ENCODE assay signal across 8 mouse cellular contexts in the genomic region with DNA sequence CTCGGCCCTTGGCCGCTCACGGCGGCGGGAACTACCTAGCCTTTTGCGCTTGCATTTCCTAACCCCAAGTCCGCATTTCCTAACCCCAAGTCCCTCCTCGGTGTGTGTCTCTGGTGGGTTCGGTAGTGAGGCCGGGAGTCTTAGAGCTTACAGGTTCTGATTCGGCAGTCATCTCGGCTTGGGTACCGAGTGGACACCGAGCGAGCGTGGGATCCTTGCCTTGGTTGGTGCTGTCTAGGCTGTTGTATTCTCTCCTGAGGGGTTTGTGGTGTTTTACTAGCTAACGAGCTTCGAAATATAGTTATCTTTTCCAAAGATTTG. TPM values are rescaled to one million over a fixed set of nuclear protein-coding genes. Genes with fewer than 3 reads are reported as not detected.
A peak's percentile ranks its signal among the peaks of the same experiment; 100 is the strongest.
DNase-seq lines count a peak whose midpoint lies in the region; ATAC-seq lines count a peak whose summit lies in the region.

No protein-coding gene starts in this region.

- ATAC-seq in heart, embryonic 15.5 days (replicated peaks; ENCODE audit: insufficient number of reproducible peaks, insufficient read depth, low FRiP score, low read depth), result no peak
- no peak for ATAC-seq in hindbrain, embryonic 13.5 days (ENCODE audit: low FRiP score)
- no peak for ATAC-seq in midbrain, embryonic 12.5 days (ENCODE audit: low FRiP score, low read depth)

- no peak for DNase-seq in heart, postnatal 14 days
- DNase-seq in adipocyte (ENCODE audit: low spot score), result peak; percentile 8
- no peak for DNase-seq in layer of hippocampus, adult 9-10 months (ENCODE audit: low spot score)
- DNase-seq in layer of hippocampus, adult 11-12 months (ENCODE audit: low spot score), result no peak
- no peak for DNase-seq in embryo, embryonic 9.5 days (ENCODE audit: extremely low spot score)

- peak overlapping the region; percentile 94 for H3K9ac ChIP-seq in heart, embryonic 15.5 days
- H3K9ac ChIP-seq in hindbrain, embryonic 13.5 days, result peak overlapping the region; percentile 93
- peak overlapping the region; percentile 92 for H3K9ac ChIP-seq in midbrain, embryonic 12.5 days (replicated peaks)

- H3K4me3 ChIP-seq in heart, embryonic 15.5 days, result peak overlapping the region; percentile 96
- H3K4me3 ChIP-seq in hindbrain, embryonic 13.5 days, result peak overlapping the region; percentile 91
- peak overlapping the region; percentile 95 for H3K4me3 ChIP-seq in midbrain, embryonic 12.5 days

- H3K4me1 ChIP-seq in heart, embryonic 15.5 days (replicated peaks), result peaks cover 55% of the 10 kb centered on the region
- H3K4me1 ChIP-seq in hindbrain, embryonic 13.5 days (replicated peaks), result peaks cover 45% of the 10 kb centered on the region
- peaks cover 40% of the 10 kb centered on the region for H3K4me1 ChIP-seq in midbrain, embryonic 12.5 days

- H3K4me2 ChIP-seq in heart, embryonic 15.5 days, result peak overlapping the region; percentile 85
- peak overlapping the region; percentile 98 for H3K4me2 ChIP-seq in hindbrain, embryonic 13.5 days
- H3K4me2 ChIP-seq in midbrain, embryonic 12.5 days (replicated peaks), result peak overlapping the region; percentile 97

- no peak overlapping the region; the same call in 1 of the 2 replicates for H3K27ac ChIP-seq in heart, embryonic 15.5 days
- H3K27ac ChIP-seq in hindbrain, embryonic 13.5 days, result peak overlapping the region; percentile 81; the same call in 1 of the 2 replicates
- H3K27ac ChIP-seq in midbrain, embryonic 12.5 days (replicated peaks), result no peak overlapping the region

- 7% methylated on average over 18 of the region's 18 CpGs for WGBS in heart, embryonic 15.5 days
- WGBS in hindbrain, embryonic 13.5 days, result 5% methylated on average over 18 of the region's 18 CpGs
- WGBS in midbrain, embryonic 12.5 days, result 3% methylated on average over 18 of the region's 18 CpGs

- no peaks in the 10 kb centered on the region for H3K27me3 ChIP-seq in heart, embryonic 15.5 days
- no peaks in the 10 kb centered on the region for H3K27me3 ChIP-seq in hindbrain, embryonic 13.5 days
- H3K27me3 ChIP-seq in midbrain, embryonic 12.5 days, result no peaks in the 10 kb centered on the region

- intact Hi-C loops in heart, postnatal 14 days (cut with DNase I), result loop anchor here (2.0 kb wide), 2 partner anchors 55 to 115 kb away; no protein-coding TSS in a partner anchor

- H3K9me3 ChIP-seq in heart, embryonic 15.5 days (replicated peaks), result no peaks in the 10 kb centered on the region
- H3K9me3 ChIP-seq in hindbrain, embryonic 13.5 days, result no peaks in the 10 kb centered on the region
- no peaks in the 10 kb centered on the region for H3K9me3 ChIP-seq in midbrain, embryonic 12.5 days

- H3K36me3 ChIP-seq in heart, embryonic 15.5 days, result no peaks in the 10 kb centered on the region
- H3K36me3 ChIP-seq in hindbrain, embryonic 13.5 days, result no peaks in the 10 kb centered on the region
- no peaks in the 10 kb centered on the region for H3K36me3 ChIP-seq in midbrain, embryonic 12.5 days

RNA-seq across cellular contexts. Expression of gene Galnt2, which starts 1.0 kb away (rescaled TPM):
- 44.7 and 55.3 TPM in 2 replicates for polyA plus RNA-seq in heart, embryonic 15.5 days (2015; fragmentation: Nextera tagmentation; extraction: Ambion mirVana)
- 10 to 100 TPM; 41.9 to 42.7 TPM for total RNA-seq in heart, postnatal 14 days (2021)
- 49.9 and 52.8 TPM in 2 replicates for polyA plus RNA-seq in hindbrain, embryonic 13.5 days (2015; fragmentation: Nextera tagmentation; extraction: Ambion mirVana)
- 80.7 and 86.2 TPM in 2 replicates for polyA plus RNA-seq in midbrain, embryonic 12.5 days (2016; fragmentation: Nextera tagmentation; extraction: Ambion mirVana)
